Mouse (Mus musculus) liver, embryonic 12.5 days (tissue): ENCODE results near the gene Gm5862. TPM values are rescaled to one million over a fixed set of nuclear protein-coding genes. Genes with fewer than 3 reads are reported as not detected.
A peak's percentile ranks its signal among the peaks of the same experiment; 100 is the strongest.
"Not testable (repeated sequence)": the region's sequence is repeated elsewhere in the genome, so short reads cannot be mapped to it uniquely, and the experiment has no call there.

ENCODE experiments used
- ATAC-seq: fragments of 200-750 bp; cut with Nextera tagmentation; 2 replicates; pipeline ENCODE4 v1.8.0; 2017; ENCODE audit warnings: moderate number of reproducible peaks, mild to moderate bottlenecking, moderate library complexity
- H3K27ac ChIP-seq: fragments of 300-500 bp; sonication (generic); 2 replicates; pipeline ENCODE4 v1.5.1; 2016; ENCODE audit warnings: mild to moderate bottlenecking
- H3K27me3 ChIP-seq: fragments of 300-500 bp; sonication (generic); replicated peaks from 2 replicates; pipeline ENCODE4 v1.6.1; 2016; ENCODE audit warnings: mild to moderate bottlenecking, moderate library complexity
- H3K36me3 ChIP-seq: fragments of 300-500 bp; sonication (generic); 2 replicates; pipeline ENCODE4 v1.6.1; 2016; ENCODE audit warnings: mild to moderate bottlenecking, moderate library complexity
- H3K4me1 ChIP-seq: fragments of 300-500 bp; sonication (generic); 2 replicates; pipeline ENCODE4 v1.6.1; 2016
- H3K4me2 ChIP-seq: fragments of 300-500 bp; sonication (generic); 2 replicates; pipeline ENCODE4 v1.6.1; 2016; ENCODE audit warnings: mild to moderate bottlenecking, moderate library complexity
- H3K4me3 ChIP-seq: fragments of 300-500 bp; sonication (generic); 2 replicates; pipeline ENCODE4 v1.5.1; 2016; ENCODE audit warnings: mild to moderate bottlenecking, moderate library complexity
- H3K9ac ChIP-seq: fragments of 300-500 bp; sonication (generic); 2 replicates; pipeline ENCODE4 v1.6.1; 2016; ENCODE audit warnings: mild to moderate bottlenecking, moderate library complexity
- H3K9me3 ChIP-seq: fragments of 300-500 bp; sonication (generic); replicated peaks from 2 replicates; pipeline ENCODE4 v1.6.1; 2016; ENCODE audit warnings: mild to moderate bottlenecking, moderate library complexity
- WGBS: fragments of 180-500 bp; shearing (Covaris S2); methylation state at CpG from one replicate; pipeline ENCODE4 v1.1.7; 2016; ENCODE audit not compliant: insufficient replicate concordance; 5-methylcytosine and 5-hydroxymethylcytosine counted together
- polyA plus RNA-seq: library from polyadenylated mRNA; unstranded; fragments of >200 nt; fragmentation: Nextera tagmentation; extraction: Ambion mirVana; gene quantifications from 2 replicates; pipeline ENCODE4 v1.2.1, GENCODE M21; 2016

Gm5862 gene
- polyA plus RNA-seq: not detected in 2 replicates

- H3K36me3 ChIP-seq, H3K4me3 ChIP-seq, ATAC-seq, H3K9me3 ChIP-seq, H3K27ac ChIP-seq, H3K4me2 ChIP-seq, H3K27me3 ChIP-seq, H3K9ac ChIP-seq, H3K4me1 ChIP-seq: not testable (repeated sequence)
- WGBS: no CpG with 5 or more reads among the region's 3 CpGs
Observed at GRCm38 (mm10) chr5:26022816-26023215, at the start of gene Gm5862. TSS of gene Gm5862 (minus strand) at chr5:26022916.

DNA sequence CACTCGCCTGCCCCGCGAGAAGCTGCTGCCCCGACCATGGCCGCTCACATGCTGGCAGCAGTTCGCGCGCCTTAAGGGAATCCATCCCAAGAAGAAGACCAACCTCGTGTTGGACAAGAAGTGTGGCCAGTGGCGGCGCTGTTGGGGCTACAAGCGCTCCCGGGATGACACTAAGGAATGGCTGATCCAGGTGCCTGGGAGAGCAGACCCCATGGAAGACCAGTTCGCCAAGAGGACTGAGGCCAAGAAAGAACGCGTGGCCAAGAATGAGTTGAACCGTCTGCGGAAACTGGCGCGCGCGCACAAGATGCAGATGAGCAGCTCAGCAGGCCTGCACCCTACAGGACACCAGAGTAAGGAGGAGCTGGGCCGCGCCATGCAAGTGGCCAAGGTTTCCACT lies 48.0 kb upstream of the Gm5862 start:
- H3K4me3 ChIP-seq: no peak overlapping the region
- no peak overlapping the region for H3K27ac ChIP-seq
- ATAC-seq: no peak
- no peaks in the 10 kb centered on the region for H3K4me1 ChIP-seq
- no peak overlapping the region for H3K9ac ChIP-seq
- WGBS: 70% methylated on average over 24 of the region's 24 CpGs
- H3K4me2 ChIP-seq: no peak overlapping the region
- H3K27me3 ChIP-seq: no peaks in the 10 kb centered on the region
- no peaks in the 10 kb centered on the region for H3K36me3 ChIP-seq
- 0 out of 2 replicates have a peak, but pooled peaks cover 4% of the 10 kb centered on the region for H3K9me3 ChIP-seq

- H3K27me3 ChIP-seq, H3K9me3 ChIP-seq, H3K27ac ChIP-seq, ATAC-seq, H3K9ac ChIP-seq, H3K4me3 ChIP-seq, H3K4me1 ChIP-seq, H3K36me3 ChIP-seq, H3K4me2 ChIP-seq: not testable (repeated sequence)
- no CpG with 5 or more reads among the region's 2 CpGs for WGBS
Observed at GRCm38 (mm10) chr5:26058481-26058880, 35.8 kb upstream of the Gm5862 start, which contains the start of gene Gm7347. TSS of gene Gm7347 (minus strand) at chr5:26058581.

DNA sequence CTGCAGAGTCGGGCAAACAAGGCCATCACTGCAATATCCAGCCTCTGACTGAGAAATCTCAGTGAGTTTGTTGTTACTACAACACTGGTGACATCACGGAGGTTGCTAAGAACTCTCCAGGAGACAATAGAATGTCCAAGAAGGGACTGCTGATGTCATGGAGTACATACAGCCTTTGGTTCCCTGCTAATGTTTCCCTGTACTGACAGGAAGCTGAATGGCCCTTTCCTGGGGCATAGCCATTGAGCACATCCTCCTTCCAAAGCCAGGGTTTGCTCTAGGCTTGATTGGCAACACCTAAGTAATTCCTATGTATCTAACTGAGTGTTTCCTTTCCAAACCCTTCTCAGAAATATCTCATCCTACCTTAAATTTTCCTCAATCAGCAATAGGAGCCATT lies 16.7 kb upstream of the Gm5862 start, which contains the start of gene Speer4a:
Speer4a (minus strand) TSS at position 101 of the 400 bp plus-strand sequence.
- H3K27ac ChIP-seq, H3K36me3 ChIP-seq, H3K9me3 ChIP-seq, H3K27me3 ChIP-seq, H3K4me1 ChIP-seq, H3K4me3 ChIP-seq, ATAC-seq, H3K4me2 ChIP-seq, H3K9ac ChIP-seq: not testable (repeated sequence)
- 50% methylated on average over 2 of the region's 2 CpGs for WGBS

GRCm38 (mm10) chr5:26007697-26008096 lies 15.0 kb downstream of the Gm5862 start:
- H3K9ac ChIP-seq, ATAC-seq: not testable (repeated sequence)

GRCm38 (mm10) chr5:26006937-26007695 lies 15.6 kb downstream of the Gm5862 start:
- 17% methylated on average over 45 of the region's 45 CpGs for WGBS
- Histone ChIP-seq H3K4me3 (peak overlapping the region; percentile 21), H3K4me2 (peak overlapping the region; percentile 47)
- ATAC-seq: peak; percentile 35
- not testable (repeated sequence) for H3K27ac ChIP-seq, H3K36me3 ChIP-seq, H3K9ac ChIP-seq, H3K4me1 ChIP-seq, H3K27me3 ChIP-seq, H3K9me3 ChIP-seq

More at GRCm38 (mm10) chr5:26007697-26008096, 15.0 kb downstream of the Gm5862 start:
- H3K27me3 ChIP-seq, H3K27ac ChIP-seq, H3K4me2 ChIP-seq, H3K4me1 ChIP-seq, H3K36me3 ChIP-seq, H3K4me3 ChIP-seq, H3K9me3 ChIP-seq: not testable (repeated sequence)
- 37% methylated on average over 7 of the region's 7 CpGs for WGBS

DNA sequence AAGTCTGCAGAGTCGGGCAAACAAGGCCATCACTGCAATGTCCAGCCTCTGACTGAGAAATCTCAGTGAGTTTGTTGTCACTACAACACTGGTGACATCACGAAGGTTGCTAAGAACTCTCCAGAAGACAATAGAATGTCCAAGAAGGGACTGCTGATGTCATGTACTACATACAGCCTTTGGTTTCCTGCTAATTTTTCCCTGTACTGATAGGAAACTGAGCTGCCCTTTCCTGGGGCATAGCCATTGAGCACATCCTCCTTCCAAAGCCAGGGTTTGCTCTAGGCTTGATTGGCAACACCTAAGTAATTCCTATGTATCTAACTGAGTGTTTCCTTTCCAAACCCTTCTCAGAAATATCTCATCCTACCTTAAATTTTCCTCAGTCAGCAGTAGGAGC lies 18.0 kb downstream of the Gm5862 start, which contains the start of gene Gm1979:
Gm1979 (minus strand) TSS at position 101 of the 400 bp plus-strand sequence.
- WGBS: 63% methylated on average over 1 of the region's 2 CpGs

GRCm38 (mm10) chr5:25988550-25988949 lies 34.2 kb downstream of the Gm5862 start, which contains the start of gene Gm21698:
TSS of gene Gm21698 (minus strand) at chr5:25988650.
- not testable (repeated sequence) for H3K27ac ChIP-seq
- no CpG with 5 or more reads among the region's 3 CpGs for WGBS

More for the DNA sequence above, 18.0 kb downstream of the Gm5862 start, which contains the start of gene Gm1979:
- not testable (repeated sequence) for H3K27me3 ChIP-seq, H3K4me3 ChIP-seq, H3K9me3 ChIP-seq, H3K4me1 ChIP-seq, H3K27ac ChIP-seq, ATAC-seq, H3K9ac ChIP-seq, H3K36me3 ChIP-seq, H3K4me2 ChIP-seq

DNA sequence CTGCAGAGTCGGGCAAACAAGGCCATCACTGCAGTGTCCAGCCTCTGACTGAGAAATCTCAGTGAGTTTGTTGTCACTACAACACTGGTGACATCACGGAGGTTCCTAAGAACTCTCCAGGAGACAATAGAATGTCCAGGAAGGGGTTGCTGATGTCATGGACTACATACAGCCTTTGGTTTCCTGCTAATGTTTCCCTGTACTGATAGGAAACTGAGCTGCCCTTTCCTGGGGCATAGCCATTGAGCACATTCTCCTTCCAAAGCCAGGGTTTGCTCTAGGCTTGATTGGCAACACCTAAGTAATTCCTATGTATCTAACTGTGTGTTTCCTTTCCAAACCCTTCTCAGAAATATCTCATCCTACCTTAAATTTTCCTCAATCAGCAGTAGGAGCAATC lies 50.2 kb downstream of the Gm5862 start, which contains the start of gene Gm21680:
Gm21680 (minus strand) TSS at position 101 of the 400 bp plus-strand sequence.
- not testable (repeated sequence) for H3K4me1 ChIP-seq, H3K4me2 ChIP-seq, ATAC-seq, H3K9ac ChIP-seq, H3K27me3 ChIP-seq, H3K4me3 ChIP-seq, H3K9me3 ChIP-seq, H3K36me3 ChIP-seq, H3K27ac ChIP-seq
- WGBS: no CpG with 5 or more reads among the region's 2 CpGs

More at GRCm38 (mm10) chr5:25988550-25988949, 34.2 kb downstream of the Gm5862 start, which contains the start of gene Gm21698:
- ATAC-seq, H3K4me1 ChIP-seq, H3K27me3 ChIP-seq, H3K9ac ChIP-seq, H3K4me3 ChIP-seq, H3K36me3 ChIP-seq, H3K9me3 ChIP-seq, H3K4me2 ChIP-seq: not testable (repeated sequence)

Other genes with a start within 250 kb of the Gm5862 start
- not detected in 2 replicates for gene Gm21663, start 80.5 kb downstream of the Gm5862 start, polyA plus RNA-seq
- not detected in 2 replicates for gene Gm21671, start 68.5 kb downstream of the Gm5862 start, polyA plus RNA-seq
- not detected in 2 replicates for gene Gm21680, start 50.3 kb downstream of the Gm5862 start, polyA plus RNA-seq
- gene Gm21698, start 34.3 kb downstream of the Gm5862 start, polyA plus RNA-seq: 0.06 TPM in 1 of 2 replicates, not detected in the other
- gene Gm1979, start 18.1 kb downstream of the Gm5862 start, polyA plus RNA-seq: not detected in 2 replicates
- gene Speer4a, start 16.6 kb upstream of the Gm5862 start, polyA plus RNA-seq: 0.06 TPM in 1 of 2 replicates, not detected in the other
- gene Gm7347, start 35.7 kb upstream of the Gm5862 start, polyA plus RNA-seq: not detected in 2 replicates
- gene Gm10471, start 66.4 kb upstream of the Gm5862 start, polyA plus RNA-seq: not detected in 2 replicates
- 0.06 TPM in 1 of 2 replicates, not detected in the other for gene 5031410I06Rik, start 82.4 kb upstream of the Gm5862 start, polyA plus RNA-seq
- not detected in 2 replicates for gene Gm10220, start 98.5 kb upstream of the Gm5862 start, polyA plus RNA-seq
- gene Gm7361, start 234.8 kb upstream of the Gm5862 start, polyA plus RNA-seq: not detected in 2 replicates